Mouse (Mus musculus) MEL (cell line): ENCODE measurements around the gene Agbl1. TPM values are rescaled to one million over a fixed set of nuclear protein-coding genes. Genes with fewer than 3 reads are reported as not detected.

ENCODE experiments used
- DNase-seq: peaks from one replicate; pipeline ENCODE4 v3.0.0; 2011; ENCODE audit warnings: low read depth, low spot score
- H3K27ac ChIP-seq: 2 replicates; pipeline ENCODE4 v1.5.1; 2012; ENCODE audit warnings: low read depth, mild to moderate bottlenecking, control low read depth, low read length, moderate library complexity; ENCODE audit not compliant: control insufficient read depth
- H3K27me3 ChIP-seq, 2 experiments: fragments of 150-350 bp in 1 of 2; sonication (generic) in 1 of 2; 2 replicates each; pipeline ENCODE4 v1.6.1; 2012; ENCODE audit warnings: low read length in 2 of 2, mild to moderate bottlenecking in 2 of 2, improper control_type of control experiment in 1 of 2, moderate library complexity in 1 of 2; ENCODE audit not compliant: insufficient read depth in 2 of 2, control insufficient read depth in 1 of 2
- H3K36me3 ChIP-seq, 2 experiments: 2 replicates each; pipeline ENCODE4 v1.6.1; 2012 to 2014; ENCODE audit warnings: low read length in 2 of 2, improper control_type of control experiment in 1 of 2, inconsistent platforms in 1 of 2, mild to moderate bottlenecking in 1 of 2; ENCODE audit not compliant: insufficient read depth in 2 of 2, control insufficient read depth in 1 of 2
- H3K4me1 ChIP-seq, 2 experiments: fragments of 150-350 bp in 1 of 2; sonication (generic) in 1 of 2; 2 replicates each; pipeline ENCODE4 v1.6.1; 2012; ENCODE audit warnings: low read length in 2 of 2, improper control_type of control experiment in 1 of 2, mild to moderate bottlenecking in 1 of 2; ENCODE audit not compliant: insufficient read depth in 2 of 2, control insufficient read depth in 1 of 2
- H3K4me3 ChIP-seq, 2 experiments: fragments of 150-350 bp in 1 of 2; sonication (generic) in 1 of 2; 2 replicates each; pipeline ENCODE4 v1.5.1; 2012; ENCODE audit warnings: low read depth in 2 of 2, low read length in 2 of 2, mild to moderate bottlenecking in 2 of 2, moderate library complexity in 2 of 2, control low read depth in 1 of 2, improper control_type of control experiment in 1 of 2; ENCODE audit not compliant: control insufficient read depth in 1 of 2, insufficient read depth in 1 of 2
- H3K79me2 ChIP-seq: 2 replicates; pipeline ENCODE4 v1.6.1; 2012; ENCODE audit warnings: mild to moderate bottlenecking, low read length, moderate library complexity; ENCODE audit not compliant: control insufficient read depth, poor library complexity, insufficient read depth
- H3K9ac ChIP-seq: 2 replicates; pipeline ENCODE4 v1.6.1; 2012; ENCODE audit warnings: low read depth, mild to moderate bottlenecking, control low read depth, low read length, moderate library complexity; ENCODE audit not compliant: control insufficient read depth, poor library complexity, severe bottlenecking
- H3K9me3 ChIP-seq: fragments of 150-350 bp; sonication (generic); replicated peaks from 2 replicates; pipeline ENCODE4 v1.6.1; 2012; ENCODE audit warnings: mild to moderate bottlenecking, low read length, improper control_type of control experiment, moderate library complexity; ENCODE audit not compliant: insufficient read depth
- CHD1 ChIP-seq: IDR thresholded peaks from 2 replicates; pipeline ENCODE4 v1.6.1; 2012; ENCODE audit warnings: low read depth, mild to moderate bottlenecking, inconsistent platforms, low read length, improper control_type of control experiment
- CHD2 ChIP-seq: IDR thresholded peaks from 2 replicates; pipeline ENCODE4 v1.6.1; 2011; ENCODE audit warnings: low read length, improper control_type of control experiment
- CTCF ChIP-seq, 3 experiments: IDR thresholded peaks in 2 of 3; conservative IDR thresholded peaks in 1 of 3; 2 replicates each; pipeline ENCODE4 v1.5.1; 2011 to 2012; ENCODE audit warnings: low read length in 3 of 3, low read depth in 2 of 3, mild to moderate bottlenecking in 2 of 3, improper control_type of control experiment in 1 of 3, inconsistent platforms in 1 of 3, mixed read lengths in 1 of 3, moderate library complexity in 1 of 3; ENCODE audit not compliant: control insufficient read depth in 1 of 3, insufficient read depth in 1 of 3, poor library complexity in 1 of 3, severe bottlenecking in 1 of 3
- ELF1 ChIP-seq: IDR thresholded peaks from 2 replicates; pipeline ENCODE4 v1.6.1; 2014; ENCODE audit warnings: low read depth, mild to moderate bottlenecking, inconsistent platforms, low read length, improper control_type of control experiment, moderate library complexity
- EP300 ChIP-seq, 2 experiments: IDR thresholded peaks; 2 replicates each; pipeline ENCODE4 v1.6.1; 2011; ENCODE audit warnings: improper control_type of control experiment in 2 of 2, low read length in 2 of 2, low read depth in 1 of 2, mild to moderate bottlenecking in 1 of 2
- GATA1 ChIP-seq: IDR thresholded peaks from 2 replicates; pipeline ENCODE4 v1.6.1; 2011; ENCODE audit warnings: low read depth, low read length, improper control_type of control experiment
- JUND ChIP-seq: IDR thresholded peaks from 2 replicates; pipeline ENCODE4 v1.6.1; 2011; ENCODE audit warnings: low read depth, mild to moderate bottlenecking, improper control_type of control experiment, low read length
- KAT2A ChIP-seq: conservative IDR thresholded peaks from 2 replicates; pipeline ENCODE4 v1.6.1; 2012; ENCODE audit warnings: low read depth, low read length, improper control_type of control experiment, inconsistent platforms
- MAX ChIP-seq: IDR thresholded peaks from 2 replicates; pipeline ENCODE4 v1.6.1; 2011; ENCODE audit warnings: low read length, improper control_type of control experiment
- MAZ ChIP-seq: IDR thresholded peaks from 2 replicates; pipeline ENCODE4 v1.6.1; 2012; ENCODE audit warnings: low read depth, mild to moderate bottlenecking, inconsistent platforms, low read length, improper control_type of control experiment
- MXI1 ChIP-seq: IDR thresholded peaks from 2 replicates; pipeline ENCODE4 v1.6.1; 2011; ENCODE audit warnings: mild to moderate bottlenecking, low read depth, low read length, improper control_type of control experiment
- MYB ChIP-seq: IDR thresholded peaks from 2 replicates; pipeline ENCODE4 v1.6.1; 2011; ENCODE audit warnings: mild to moderate bottlenecking, low read depth, low read length, improper control_type of control experiment
- NELFE ChIP-seq: IDR thresholded peaks from 2 replicates; pipeline ENCODE4 v1.6.1; 2011; ENCODE audit warnings: low read depth, low read length, improper control_type of control experiment
- POLR2A ChIP-seq, 2 experiments: IDR thresholded peaks; 2 replicates each; pipeline ENCODE4 v1.6.1; 2011 to 2012; ENCODE audit warnings: low read length in 2 of 2, mild to moderate bottlenecking in 2 of 2, control low read depth in 1 of 2, improper control_type of control experiment in 1 of 2, low read depth in 1 of 2, moderate library complexity in 1 of 2; ENCODE audit not compliant: control insufficient read depth in 1 of 2, insufficient read depth in 1 of 2, poor library complexity in 1 of 2
- POLR2AphosphoS5 ChIP-seq: IDR thresholded peaks from 2 replicates; pipeline ENCODE4 v1.6.1; 2012; ENCODE audit warnings: low read depth, borderline replicate concordance, mild to moderate bottlenecking, inconsistent platforms, low read length, moderate library complexity, mixed read lengths
- RCOR1 ChIP-seq: IDR thresholded peaks from 2 replicates; pipeline ENCODE4 v1.6.1; 2012; ENCODE audit warnings: low read depth, mild to moderate bottlenecking, inconsistent platforms, low read length, improper control_type of control experiment
- SIN3A ChIP-seq: IDR thresholded peaks from 2 replicates; pipeline ENCODE4 v1.6.1; 2012; ENCODE audit warnings: low read length, improper control_type of control experiment, inconsistent platforms
- SMC3 ChIP-seq: IDR thresholded peaks from 2 replicates; pipeline ENCODE4 v1.6.1; 2011; ENCODE audit warnings: low read depth, low read length, improper control_type of control experiment
- USF1 ChIP-seq: IDR thresholded peaks from 2 replicates; pipeline ENCODE4 v1.6.1; 2014; ENCODE audit warnings: low read depth, mild to moderate bottlenecking, inconsistent platforms, low read length, improper control_type of control experiment, moderate library complexity
- USF2 ChIP-seq, 2 experiments: IDR thresholded peaks; 2 replicates each; pipeline ENCODE4 v1.6.1; 2011 to 2012; ENCODE audit warnings: improper control_type of control experiment in 2 of 2, low read length in 2 of 2, borderline replicate concordance in 1 of 2, inconsistent platforms in 1 of 2, low read depth in 1 of 2, mild to moderate bottlenecking in 1 of 2; ENCODE audit not compliant: insufficient read depth in 1 of 2
- ZC3H11A ChIP-seq: IDR thresholded peaks from 2 replicates; pipeline ENCODE4 v1.6.1; 2012; ENCODE audit warnings: low read depth, mild to moderate bottlenecking, inconsistent platforms, low read length, improper control_type of control experiment
- ZKSCAN1 ChIP-seq: IDR thresholded peaks from 2 replicates; pipeline ENCODE4 v1.6.1; 2012; ENCODE audit warnings: low read depth, mild to moderate bottlenecking, inconsistent platforms, low read length, improper control_type of control experiment, moderate library complexity
- ZMIZ1 ChIP-seq: IDR thresholded peaks from 2 replicates; pipeline ENCODE4 v1.6.1; 2012; ENCODE audit warnings: low read depth, mild to moderate bottlenecking, inconsistent platforms, low read length, improper control_type of control experiment, moderate library complexity
- ZNF384 ChIP-seq: IDR thresholded peaks from 2 replicates; pipeline ENCODE4 v1.6.1; 2012; ENCODE audit warnings: low read depth, mild to moderate bottlenecking, inconsistent platforms, low read length, improper control_type of control experiment
- polyA plus RNA-seq, 2 experiments: library from polyadenylated mRNA; stranded (reverse) in 1 of 2; unstranded in 1 of 2; fragments of >175 nt in 1 of 2; fragments of >200 nt in 1 of 2; gene quantifications; 2 replicates each; pipeline versions ENCODE4 v1.2.1 to v1.2.4; 2012; ENCODE audit warnings: low replicate concordance in 2 of 2, low read depth in 1 of 2; ENCODE audit not compliant: insufficient read length in 2 of 2, insufficient read depth in 1 of 2, missing spikeins in 1 of 2
- total RNA-seq: library from RNA; depleted of rRNA; stranded (reverse); fragments of 300-350 nt; gene quantifications from 2 replicates; pipeline ENCODE4 v1.2.3, GENCODE M21; 2012

Gene Agbl1
- total and polyA plus RNA-seq, 3 experiments = not detected

GRCm38 (mm10) chr7:76790041-76790440, 560.4 kb downstream of the Agbl1 start:
- H3K9ac ChIP-seq = no peak overlapping the region
- H3K27ac ChIP-seq = no peak overlapping the region
- H3K27me3 ChIP-seq = no peaks in the 10 kb centered on the region
- no peak overlapping the region for H3K4me3 ChIP-seq
- no peaks in the 10 kb centered on the region for H3K4me1 ChIP-seq
- DNase-seq = no peak
- no peak for TF ChIP-seq USF1
- TF ChIP-seq CHD1 = no peak
- no peak for TF ChIP-seq POLR2AphosphoS5
- no peak for TF ChIP-seq ZKSCAN1
- no peak for TF ChIP-seq USF2 (IDR thresholded peaks at IDR 0.05; ENCODE audit: borderline replicate concordance in 1 of 2, insufficient read depth in 1 of 2, low read depth in 1 of 2, low read length in 2 of 2)
- no peak for TF ChIP-seq MAX
- no peak for TF ChIP-seq EP300 (IDR thresholded peaks at IDR 0.05; ENCODE audit: low read depth in 1 of 2, low read length in 2 of 2)
- TF ChIP-seq SIN3A = no peak
- TF ChIP-seq JUND = no peak
- no peak for TF ChIP-seq POLR2A (IDR thresholded peaks at IDR 0.05; ENCODE audit: control insufficient read depth in 1 of 2, insufficient read depth in 1 of 2, low read depth in 1 of 2, low read length in 2 of 2, poor library complexity in 1 of 2)
- no peak for TF ChIP-seq KAT2A
- TF ChIP-seq NELFE = no peak
- TF ChIP-seq SMC3 = no peak
- TF ChIP-seq MXI1 = no peak
- no peak for TF ChIP-seq MYB
- TF ChIP-seq CHD2 = no peak
- no peaks in the 10 kb centered on the region for H3K79me2 ChIP-seq
- H3K36me3 ChIP-seq = no peaks in the 10 kb centered on the region
- H3K9me3 ChIP-seq = no peaks in the 10 kb centered on the region

DNA sequence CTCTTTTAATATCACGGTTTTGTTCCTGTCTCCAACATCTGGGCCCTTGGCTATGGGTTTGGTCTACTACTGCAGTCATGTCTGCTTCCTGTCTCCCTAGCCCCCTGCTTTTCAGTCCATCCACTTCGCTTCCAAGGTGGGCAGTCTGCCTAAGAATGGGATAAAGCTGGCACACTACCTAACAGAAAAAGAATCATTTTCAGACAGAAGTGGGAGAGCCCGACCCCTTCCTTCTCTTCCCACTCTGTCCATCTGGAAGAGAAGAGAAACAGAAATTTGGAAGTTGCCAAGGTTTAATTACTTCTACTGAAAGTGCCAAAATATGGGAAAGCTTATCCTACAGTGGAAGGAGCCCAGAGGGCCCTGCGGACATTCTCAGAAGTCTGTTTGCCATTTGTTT, 561.6 kb downstream of the Agbl1 start:
- no peak for DNase-seq
- no peak overlapping the region for H3K27ac ChIP-seq
- H3K9me3 ChIP-seq = no peaks in the 10 kb centered on the region
- no peaks in the 10 kb centered on the region for H3K79me2 ChIP-seq
- no peak overlapping the region for H3K4me3 ChIP-seq
- H3K36me3 ChIP-seq = no peaks in the 10 kb centered on the region
- H3K4me1 ChIP-seq = no peaks in the 10 kb centered on the region
- no peak overlapping the region for H3K9ac ChIP-seq
- TF ChIP-seq MXI1 (no peak), ZMIZ1 (no peak), ZNF384 (no peak), EP300 (IDR thresholded peaks at IDR 0.05; ENCODE audit: low read depth in 1 of 2, low read length in 2 of 2) (no peak), USF1 (no peak), MAZ (no peak), ELF1 (no peak), USF2 (IDR thresholded peaks at IDR 0.05; ENCODE audit: borderline replicate concordance in 1 of 2, insufficient read depth in 1 of 2, low read depth in 1 of 2, low read length in 2 of 2) (no peak), MAX (no peak), RCOR1 (no peak), KAT2A (no peak), ZC3H11A (no peak), GATA1 (no peak), CHD2 (no peak), POLR2A (IDR thresholded peaks at IDR 0.05; ENCODE audit: control insufficient read depth in 1 of 2, insufficient read depth in 1 of 2, low read depth in 1 of 2, low read length in 2 of 2, poor library complexity in 1 of 2) (no peak), CTCF (IDR thresholded peaks at IDR 0.05 in 2 of 3, conservative IDR thresholded peaks at IDR 0.05 in 1 of 3; ENCODE audit: control insufficient read depth in 1 of 3, insufficient read depth in 1 of 3, low read depth in 2 of 3, low read length in 3 of 3, poor library complexity in 1 of 3, severe bottlenecking in 1 of 3) (no peak), POLR2AphosphoS5 (no peak)
- no peaks in the 10 kb centered on the region for H3K27me3 ChIP-seq
